Mouse (Mus musculus): ENCODE results near the gene Prkcz. TPM values are rescaled to one million over a fixed set of nuclear protein-coding genes. Genes with fewer than 3 reads are reported as not detected.

Gene Prkcz
- polyA plus RNA-seq, 1 experiment from 2014 or later, result 12.4 TPM

DNA sequence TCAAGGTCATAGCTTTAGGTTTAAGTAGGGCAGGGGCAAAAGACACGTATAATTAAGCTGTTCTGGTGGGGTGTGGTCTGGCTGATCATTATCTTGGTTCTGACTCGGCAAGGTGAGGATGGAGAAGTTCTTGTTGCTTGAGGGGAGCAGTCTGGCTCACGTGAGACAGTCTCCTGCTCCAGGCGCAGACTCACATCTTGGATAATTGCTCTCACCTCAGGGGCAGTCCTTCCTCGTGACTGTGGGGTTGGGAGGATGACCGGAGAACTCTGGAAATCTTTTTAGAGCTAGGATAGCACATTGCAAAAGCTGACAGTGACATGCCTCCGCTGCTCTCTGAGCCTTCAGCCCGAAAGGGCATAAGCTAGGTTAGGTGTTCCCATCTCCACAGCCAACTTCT, 36.6 kb downstream of the Prkcz start:
- DNase-seq (ENCODE audit: low spot score), result no peak
- 62% methylated on average over 8 of the region's 8 CpGs for WGBS
- Histone ChIP-seq H3K27ac (replicated peaks) (no peak overlapping the region), H3K27me3 (replicated peaks; ENCODE audit: low read depth, poor library complexity, severe bottlenecking) (peaks cover 5% of the 10 kb centered on the region; the same call in 1 of the 2 replicates), H3K9me3 (no peaks in the 10 kb centered on the region), H3K36me3 (replicated peaks) (no peaks in the 10 kb centered on the region), H3K4me1 (peaks cover 50% of the 10 kb centered on the region), H3K4me3 (no peak overlapping the region)

DNA sequence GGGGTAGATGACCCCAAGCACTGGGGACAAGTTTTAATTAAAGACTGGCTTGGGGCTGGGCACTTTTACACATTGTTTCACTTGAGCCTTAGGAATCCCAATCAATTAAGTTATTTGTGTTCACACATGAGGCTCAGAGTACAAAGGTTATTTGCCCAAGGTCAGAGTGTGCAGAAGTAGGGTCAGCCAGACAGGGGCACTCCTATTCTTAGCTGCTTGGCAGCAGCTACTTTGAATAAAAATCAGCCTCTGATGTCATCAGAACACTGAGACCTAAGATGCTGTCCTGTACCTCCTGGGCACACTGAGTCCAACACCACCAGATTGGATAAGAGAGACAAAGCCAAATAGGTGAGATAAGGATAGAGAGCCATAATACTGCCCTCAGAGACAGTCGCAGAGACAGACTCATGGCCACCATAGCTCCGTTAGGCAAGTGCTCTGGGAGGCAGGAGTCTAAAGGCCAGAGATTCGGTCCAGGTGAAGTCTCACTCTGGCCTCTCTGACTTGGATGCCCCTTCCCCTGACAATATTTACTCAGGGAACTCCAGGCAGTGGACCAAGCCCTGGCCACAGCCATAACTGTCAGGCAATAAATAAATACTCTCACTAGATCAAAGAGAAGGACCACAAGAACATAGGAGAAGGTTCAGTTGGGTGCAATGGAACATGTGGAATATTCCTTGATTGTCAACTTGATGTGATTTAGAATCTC, 37.9 kb downstream of the Prkcz start:
- WGBS, result 69% methylated on average over 3 of the region's 3 CpGs
- H3K36me3 ChIP-seq (replicated peaks), result no peaks in the 10 kb centered on the region
- DNase-seq (ENCODE audit: low spot score), result no peak
- H3K27ac ChIP-seq (replicated peaks), result no peak overlapping the region
- peaks cover 54% of the 10 kb centered on the region for H3K4me1 ChIP-seq
- peaks cover 5% of the 10 kb centered on the region; the same call in 1 of the 2 replicates for H3K27me3 ChIP-seq (replicated peaks; ENCODE audit: low read depth, poor library complexity, severe bottlenecking)
- no peak overlapping the region for H3K4me3 ChIP-seq
- no peaks in the 10 kb centered on the region for H3K9me3 ChIP-seq

DNA sequence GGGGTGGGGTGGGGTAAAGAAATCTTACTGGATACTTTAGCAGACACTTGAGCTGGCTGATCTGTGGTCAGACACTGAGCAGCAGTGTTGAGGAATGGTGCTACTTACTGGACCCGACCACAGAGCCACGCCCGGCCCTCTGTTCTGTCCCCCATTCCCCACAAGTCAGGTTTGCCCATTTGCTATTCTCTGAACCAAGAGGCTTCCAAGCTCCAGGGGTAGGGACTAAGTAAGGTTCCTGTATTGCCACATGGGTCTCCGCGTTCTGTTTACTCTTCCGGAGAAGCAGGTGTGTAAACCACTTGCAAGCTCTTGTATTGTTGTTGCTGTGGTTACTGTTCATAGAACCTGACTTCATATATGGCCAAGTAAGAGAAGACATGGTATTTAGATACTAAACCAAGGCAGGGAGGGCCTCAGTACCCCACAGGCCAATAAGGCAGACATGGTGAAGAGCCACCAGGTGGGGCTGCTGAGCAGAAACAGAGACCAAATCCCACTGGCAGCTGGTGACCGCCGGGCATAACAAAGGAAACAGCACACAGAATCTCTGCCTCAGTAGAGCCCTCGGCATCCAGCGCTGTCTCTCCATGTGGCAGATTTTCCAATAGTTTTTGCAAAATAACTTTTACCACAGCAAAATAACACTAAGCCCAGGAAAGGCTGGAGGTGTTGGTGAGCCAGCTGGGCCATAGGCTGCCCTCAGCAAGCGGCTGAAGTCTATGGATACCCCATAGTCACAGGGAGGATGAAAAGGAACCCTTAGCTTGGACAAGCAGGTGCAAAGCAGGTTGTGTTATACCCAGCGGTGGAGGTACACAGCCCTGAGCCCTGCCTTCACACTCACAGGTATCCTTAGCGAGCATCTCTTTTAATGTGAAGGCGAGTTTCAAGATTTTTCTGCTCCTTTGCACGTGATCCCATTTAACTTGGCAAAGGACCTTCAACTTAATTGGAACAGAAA, 40.6 kb downstream of the Prkcz start:
- 57% methylated on average over 15 of the region's 15 CpGs for WGBS
- no peaks in the 10 kb centered on the region for H3K36me3 ChIP-seq (replicated peaks)
- H3K4me3 ChIP-seq, result peak overlapping the region; percentile 25; the same call in 1 of the 2 replicates
- no peaks in the 10 kb centered on the region for H3K9me3 ChIP-seq
- peaks cover 5% of the 10 kb centered on the region; the same call in 1 of the 2 replicates for H3K27me3 ChIP-seq (replicated peaks; ENCODE audit: low read depth, poor library complexity, severe bottlenecking)
- H3K27ac ChIP-seq (replicated peaks), result peak overlapping the region; percentile 83
- H3K4me1 ChIP-seq, result peaks cover 47% of the 10 kb centered on the region
- DNase-seq (ENCODE audit: low spot score), result peak; percentile 84

DNA sequence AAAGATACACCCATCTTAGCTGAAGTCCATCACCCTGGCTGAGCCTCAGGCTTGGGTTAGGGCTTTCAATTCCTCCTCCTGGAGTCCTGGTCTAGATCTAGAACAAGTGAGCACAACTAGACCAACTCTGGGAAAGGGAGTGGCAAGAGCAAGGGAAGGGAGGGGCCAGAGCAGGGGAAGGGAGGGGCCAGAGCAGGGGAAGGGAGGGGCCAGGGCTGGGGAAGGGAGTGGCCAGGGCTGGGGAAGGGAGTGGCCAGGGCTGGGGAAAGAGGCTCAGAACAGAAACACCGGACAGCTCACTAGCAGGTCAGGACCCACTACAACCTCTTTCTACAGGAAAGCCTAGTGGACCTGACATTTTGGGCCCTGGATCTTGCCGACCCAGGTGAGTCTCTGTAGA, 42.9 kb downstream of the Prkcz start:
- H3K9me3 ChIP-seq, result no peaks in the 10 kb centered on the region
- H3K27ac ChIP-seq (replicated peaks), result no peak overlapping the region
- WGBS, result 39% methylated on average over 2 of the region's 2 CpGs

DNA sequence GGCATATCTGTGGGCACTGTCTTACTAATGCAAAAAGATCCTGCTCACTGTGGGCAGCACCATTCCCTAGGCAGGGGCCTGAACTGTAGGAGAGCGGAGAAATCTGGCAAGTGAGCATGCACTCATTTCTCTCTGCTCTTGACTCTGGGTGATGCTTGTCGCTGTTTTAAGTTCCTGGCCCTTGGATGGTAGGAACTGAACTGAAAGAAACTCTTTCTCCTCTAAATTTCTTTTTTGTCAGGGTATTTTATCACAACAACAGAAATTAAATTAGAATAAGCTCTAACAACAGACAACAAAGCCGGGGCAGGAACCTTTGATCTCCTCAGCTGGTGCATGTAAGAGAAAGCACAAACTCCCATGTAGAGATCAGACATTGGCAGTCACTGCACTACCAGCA, 46.1 kb downstream of the Prkcz start:
- no peaks in the 10 kb centered on the region for H3K27me3 ChIP-seq (replicated peaks; ENCODE audit: low read depth, poor library complexity, severe bottlenecking)
- H3K4me1 ChIP-seq, result peaks cover 6% of the 10 kb centered on the region; the same call in 1 of the 2 replicates
- H3K27ac ChIP-seq (replicated peaks), result no peak overlapping the region
- no peaks in the 10 kb centered on the region for H3K36me3 ChIP-seq (replicated peaks)
- H3K4me3 ChIP-seq, result no peak overlapping the region
- WGBS, result 90% methylated on average over 3 of the region's 3 CpGs
- H3K9me3 ChIP-seq, result no peaks in the 10 kb centered on the region
- DNase-seq (ENCODE audit: low spot score), result no peak

More for the DNA sequence above, 42.9 kb downstream of the Prkcz start:
- peaks cover 24% of the 10 kb centered on the region for H3K4me1 ChIP-seq
- H3K4me3 ChIP-seq, result no peak overlapping the region
- no peaks in the 10 kb centered on the region for H3K36me3 ChIP-seq (replicated peaks)
- peaks cover 5% of the 10 kb centered on the region; the same call in 1 of the 2 replicates for H3K27me3 ChIP-seq (replicated peaks; ENCODE audit: low read depth, poor library complexity, severe bottlenecking)
- DNase-seq (ENCODE audit: low spot score), result peak; percentile 28

DNA sequence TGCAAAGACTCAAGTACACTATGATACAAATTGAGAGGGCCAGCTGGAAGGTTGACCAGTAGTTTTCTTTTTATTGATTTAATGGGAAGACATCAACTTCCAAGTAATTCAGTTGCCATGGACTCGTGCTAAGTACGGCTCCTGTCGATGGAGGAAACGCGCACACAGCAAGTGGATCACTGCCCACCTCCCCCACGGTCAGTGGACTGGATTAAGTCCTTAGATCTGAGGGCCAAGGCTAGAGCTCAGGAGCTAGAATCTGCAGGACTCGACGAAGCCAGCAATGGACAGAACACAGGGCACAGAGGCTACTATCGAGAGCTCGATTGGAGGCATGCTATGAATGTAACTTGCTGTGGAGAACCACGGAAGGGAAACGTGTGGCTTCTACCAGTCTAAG, 52.5 kb downstream of the Prkcz start:
- no peak for DNase-seq (ENCODE audit: low spot score)
- Histone ChIP-seq H3K27me3 (replicated peaks; ENCODE audit: low read depth, poor library complexity, severe bottlenecking) (peaks cover 16% of the 10 kb centered on the region; the same call in 1 of the 2 replicates), H3K36me3 (replicated peaks) (no peaks in the 10 kb centered on the region), H3K27ac (replicated peaks) (peak overlapping the region; percentile 82; the same call in 1 of the 2 replicates), H3K4me1 (peaks cover 41% of the 10 kb centered on the region), H3K9me3 (no peaks in the 10 kb centered on the region), H3K4me3 (no peak overlapping the region)
- 89% methylated on average over 12 of the region's 12 CpGs for WGBS

DNA sequence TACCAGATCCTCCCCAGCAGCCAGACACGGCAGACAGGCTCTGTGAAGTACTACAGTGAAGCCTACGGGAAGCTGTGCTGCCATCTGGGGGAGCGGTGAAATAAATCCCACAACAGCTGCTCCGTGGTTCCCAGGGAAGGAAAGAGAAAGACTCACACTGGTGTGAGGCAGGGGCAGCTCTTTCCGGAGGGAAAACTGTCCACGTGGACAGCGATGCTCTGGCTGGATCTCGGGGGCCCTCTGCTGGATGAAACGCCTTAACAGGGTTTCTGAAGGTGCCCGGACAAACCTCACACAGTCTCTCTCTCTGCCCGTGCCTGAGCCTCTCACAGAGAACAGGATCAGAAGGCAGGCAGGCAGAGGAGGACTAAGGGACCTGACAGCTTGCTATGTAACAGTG, 53.1 kb downstream of the Prkcz start:
- Histone ChIP-seq H3K27me3 (replicated peaks; ENCODE audit: low read depth, poor library complexity, severe bottlenecking) (peaks cover 16% of the 10 kb centered on the region; the same call in 1 of the 2 replicates), H3K4me1 (peaks cover 41% of the 10 kb centered on the region), H3K36me3 (replicated peaks) (no peaks in the 10 kb centered on the region), H3K27ac (replicated peaks) (peak overlapping the region; percentile 82), H3K9me3 (no peaks in the 10 kb centered on the region), H3K4me3 (peak overlapping the region; percentile 40)
- peak; percentile 89 for DNase-seq (ENCODE audit: low spot score)
- under 1% methylated on average over 11 of the region's 11 CpGs for WGBS

DNA sequence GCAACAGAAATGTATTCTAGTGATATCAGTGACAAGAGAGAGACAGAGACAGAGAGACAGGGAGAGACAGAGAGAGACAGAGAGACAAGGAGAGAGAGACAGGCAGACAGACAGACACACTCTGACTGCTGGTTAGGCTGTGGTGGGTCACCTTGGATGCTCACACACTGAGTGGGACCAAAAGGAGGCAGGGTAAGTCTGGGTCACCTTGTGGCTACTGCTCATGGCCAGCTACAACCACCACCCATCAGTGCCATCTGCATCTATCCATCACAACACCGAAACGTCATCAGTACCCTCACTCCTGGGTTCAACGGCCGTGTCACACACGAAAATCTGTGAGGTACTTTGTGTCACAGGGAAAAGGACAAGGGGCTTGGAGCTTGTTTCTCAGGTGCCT, 53.6 kb downstream of the Prkcz start:
- Histone ChIP-seq H3K36me3 (replicated peaks) (no peaks in the 10 kb centered on the region), H3K27me3 (replicated peaks; ENCODE audit: low read depth, poor library complexity, severe bottlenecking) (peaks cover 16% of the 10 kb centered on the region; the same call in 1 of the 2 replicates), H3K4me1 (peaks cover 41% of the 10 kb centered on the region), H3K4me3 (peak overlapping the region; percentile 40; the same call in 1 of the 2 replicates), H3K9me3 (no peaks in the 10 kb centered on the region), H3K27ac (replicated peaks) (peak overlapping the region; percentile 82)
- 82% methylated on average over 5 of the region's 5 CpGs for WGBS
- no peak for DNase-seq (ENCODE audit: low spot score)

DNA sequence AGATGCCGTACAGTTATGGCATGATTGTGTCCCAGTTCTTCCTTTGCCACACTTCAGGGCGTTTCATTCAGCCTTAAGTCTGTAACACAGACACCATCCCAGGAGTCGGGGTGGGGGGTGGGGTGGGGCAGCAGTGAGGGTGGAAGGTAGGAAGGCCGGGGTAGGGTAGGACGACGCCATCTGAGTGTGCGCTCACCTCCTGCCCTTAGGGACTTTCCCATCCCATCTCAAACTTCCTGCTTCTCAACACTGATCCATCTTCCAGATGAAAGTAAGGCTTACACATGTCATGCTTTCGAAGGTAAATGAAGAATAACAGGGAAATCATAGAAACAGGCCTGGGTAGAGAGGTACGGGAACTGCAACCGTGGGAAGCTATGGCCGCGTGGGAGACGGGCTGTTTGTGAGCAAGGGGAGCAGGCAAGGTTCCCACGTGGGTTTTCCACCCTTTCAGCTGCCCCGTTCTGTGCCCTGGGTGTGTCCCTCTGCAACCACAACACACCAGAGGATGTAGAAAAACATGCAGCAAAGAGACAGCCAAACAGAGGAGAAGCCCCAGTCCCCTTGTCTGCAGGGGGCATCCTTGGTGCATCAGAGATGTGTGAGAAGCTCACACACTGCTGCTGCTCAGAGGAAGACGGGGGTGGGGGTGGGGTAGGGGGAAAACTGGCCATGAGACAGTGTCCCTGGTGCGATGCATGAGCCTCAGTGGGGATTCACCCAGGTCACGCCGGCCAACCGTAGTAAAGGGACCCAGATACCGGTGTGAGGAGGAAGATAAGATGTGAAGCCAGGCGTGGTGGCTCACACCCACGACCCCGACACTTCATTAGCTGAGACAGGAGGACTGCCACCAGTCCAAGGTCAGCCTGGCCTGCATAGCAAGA, 54.6 kb downstream of the Prkcz start:
- H3K36me3 ChIP-seq (replicated peaks), result no peaks in the 10 kb centered on the region

DNA sequence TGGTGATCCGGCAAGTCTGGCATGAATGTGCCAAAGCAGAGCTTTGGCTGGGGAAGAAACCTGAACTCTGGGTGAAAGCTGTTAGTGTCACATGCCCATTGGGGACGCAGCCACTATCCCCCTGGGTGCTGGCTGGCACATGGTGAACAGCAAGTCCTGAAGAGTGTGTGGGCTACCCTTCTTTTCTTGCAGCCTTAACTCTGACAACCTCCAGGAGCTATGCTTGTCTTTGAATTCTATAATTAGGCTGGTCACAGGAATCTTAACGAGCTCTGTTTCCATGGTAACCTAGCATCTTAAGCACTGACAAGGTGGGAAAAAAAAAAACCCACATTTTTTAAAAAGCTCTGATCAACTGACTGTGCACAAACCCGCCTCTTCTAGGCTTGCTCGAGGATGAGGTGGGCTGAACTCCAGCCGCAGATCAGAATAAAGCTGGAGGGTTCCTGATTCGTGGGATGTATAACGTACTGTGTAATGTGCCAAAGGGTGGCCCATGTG, 55.6 kb downstream of the Prkcz start:
- H3K27ac ChIP-seq (replicated peaks), result 0 out of 2 replicates have a peak overlapping the region, but pooled peaks have one; percentile 30
- peaks cover 49% of the 10 kb centered on the region for H3K4me1 ChIP-seq
- H3K4me3 ChIP-seq, result no peak overlapping the region
- 57% methylated on average over 8 of the region's 8 CpGs for WGBS
- H3K9me3 ChIP-seq, result no peaks in the 10 kb centered on the region
- DNase-seq (ENCODE audit: low spot score), result no peak
- no peaks in the 10 kb centered on the region for H3K36me3 ChIP-seq (replicated peaks)
- H3K27me3 ChIP-seq (replicated peaks; ENCODE audit: low read depth, poor library complexity, severe bottlenecking), result peaks cover 16% of the 10 kb centered on the region; the same call in 1 of the 2 replicates

More for the DNA sequence above, 54.6 kb downstream of the Prkcz start:
- no peaks in the 10 kb centered on the region for H3K9me3 ChIP-seq
- DNase-seq (ENCODE audit: low spot score), result no peak
- WGBS, result 74% methylated on average over 24 of the region's 24 CpGs
- H3K27me3 ChIP-seq (replicated peaks; ENCODE audit: low read depth, poor library complexity, severe bottlenecking), result peaks cover 16% of the 10 kb centered on the region; the same call in 1 of the 2 replicates
- H3K4me1 ChIP-seq, result peaks cover 47% of the 10 kb centered on the region
- H3K4me3 ChIP-seq, result no peak overlapping the region
- H3K27ac ChIP-seq (replicated peaks), result peak overlapping the region; percentile 40; the same call in 1 of the 2 replicates

DNA sequence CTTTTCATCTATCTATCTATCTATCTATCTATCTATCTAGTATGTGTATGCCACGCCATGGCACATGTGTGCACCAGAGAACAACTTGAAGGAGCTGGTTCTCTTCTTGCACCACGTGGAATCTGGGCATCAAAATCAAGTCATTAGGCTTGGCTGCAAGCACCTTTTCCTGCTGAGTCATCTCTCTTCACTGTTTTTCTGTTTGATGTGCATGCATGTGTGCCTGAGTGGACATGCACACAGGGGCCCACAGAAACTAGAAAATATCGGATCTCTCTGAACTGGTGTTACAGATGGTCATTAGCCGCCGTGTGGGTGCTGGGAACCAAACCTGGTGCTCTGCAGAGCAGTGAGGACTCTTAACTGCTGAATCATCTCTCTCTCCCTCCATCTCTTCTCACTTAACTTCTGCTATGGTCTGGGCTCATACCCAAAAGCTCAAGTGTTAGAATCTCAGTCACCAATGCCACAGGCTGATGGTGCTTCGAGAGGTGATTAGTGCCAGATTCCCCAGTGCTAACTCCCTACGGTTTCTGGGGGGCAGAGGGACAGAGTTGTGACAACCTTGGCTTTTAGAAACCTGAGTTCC, 56.6 kb downstream of the Prkcz start:
- H3K27me3 ChIP-seq (replicated peaks; ENCODE audit: low read depth, poor library complexity, severe bottlenecking), result peaks cover 16% of the 10 kb centered on the region; the same call in 1 of the 2 replicates
- H3K27ac ChIP-seq (replicated peaks), result no peak overlapping the region
- H3K4me3 ChIP-seq, result no peak overlapping the region
- H3K9me3 ChIP-seq, result no peaks in the 10 kb centered on the region
- DNase-seq (ENCODE audit: low spot score), result no peak
- WGBS, result 88% methylated on average over 7 of the region's 7 CpGs
- H3K4me1 ChIP-seq, result peaks cover 56% of the 10 kb centered on the region
- no peaks in the 10 kb centered on the region for H3K36me3 ChIP-seq (replicated peaks)
